Mouse (Mus musculus) liver, adult (tissue): ENCODE measurements at regions not wholly inside any gene's neighbourhood (a gene's known extent, or its start where the extent isn't known, plus 50 kb on each side); places are given as distances from the start of the nearest gene placed in this dataset.

Source experiments
- GATA4 ChIP-seq: IDR thresholded peaks from 2 replicates; pipeline ENCODE4 v1.6.1; 2014; ENCODE audit warnings: mild to moderate bottlenecking, low read length; ENCODE audit not compliant: insufficient replicate concordance

DNA sequence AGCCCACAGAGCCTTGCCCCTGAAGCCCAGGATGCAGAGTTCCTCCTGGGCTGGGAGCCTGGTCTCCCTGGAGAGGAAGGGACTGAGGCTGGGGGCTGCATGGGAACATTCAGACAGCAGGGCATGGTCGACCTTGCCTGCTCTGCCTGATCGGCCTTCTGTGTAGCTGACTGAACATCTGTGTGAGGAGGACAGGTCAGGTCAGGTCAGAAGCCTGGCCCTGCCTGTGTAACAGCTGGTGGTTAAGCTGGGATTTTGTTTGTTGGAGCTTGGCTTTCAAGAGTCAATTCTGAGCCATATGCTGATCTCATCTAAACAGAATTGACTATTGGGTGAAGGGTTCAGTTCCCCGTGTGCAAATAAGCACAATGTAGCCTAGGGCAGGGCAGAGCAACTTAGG is 365.5 kb downstream of the Cdh26 start:
- TF ChIP-seq GATA4 = no peak

DNA sequence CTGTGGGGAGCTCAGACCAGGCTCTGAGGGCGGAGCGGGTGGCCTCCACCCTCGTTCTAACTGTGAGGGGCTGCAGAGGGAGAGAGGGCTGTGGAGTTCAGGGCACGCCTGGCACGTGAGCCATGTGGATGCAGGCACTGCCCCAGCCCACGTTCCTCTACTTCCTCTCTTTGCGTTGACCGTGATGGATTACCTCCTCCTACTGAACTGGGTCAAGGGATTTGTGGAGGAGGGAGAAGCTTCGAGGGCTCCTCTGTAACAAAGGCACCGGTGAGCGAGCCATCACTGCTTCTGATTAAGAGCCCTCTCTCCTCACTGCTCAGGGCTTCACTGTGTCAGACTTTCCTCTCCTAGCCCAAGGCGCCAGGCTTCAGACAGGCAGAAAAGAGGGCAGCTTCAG is 371.1 kb downstream of the Cdh26 start:
- no peak for TF ChIP-seq GATA4

DNA sequence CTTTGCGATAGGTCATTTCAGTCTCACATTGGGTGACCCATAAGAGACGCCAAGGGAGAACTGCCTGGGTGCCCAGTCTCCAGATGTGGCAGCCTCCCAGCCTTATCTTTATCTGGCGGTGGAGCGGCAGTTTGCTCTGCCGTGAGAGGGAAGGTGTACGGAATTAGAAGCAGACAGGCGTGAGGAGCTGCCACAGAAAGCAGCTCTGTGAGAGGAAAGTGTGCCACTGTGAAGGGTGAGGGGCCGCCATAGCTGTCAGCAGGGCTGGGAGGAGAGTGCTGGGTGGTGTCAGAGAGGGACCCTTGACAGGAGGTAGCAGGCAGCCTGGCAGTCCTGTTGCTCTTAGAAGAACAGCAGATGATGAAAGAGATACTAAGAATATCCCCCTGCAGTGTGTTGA is 375.0 kb downstream of the Cdh26 start:
- no peak for TF ChIP-seq GATA4

DNA sequence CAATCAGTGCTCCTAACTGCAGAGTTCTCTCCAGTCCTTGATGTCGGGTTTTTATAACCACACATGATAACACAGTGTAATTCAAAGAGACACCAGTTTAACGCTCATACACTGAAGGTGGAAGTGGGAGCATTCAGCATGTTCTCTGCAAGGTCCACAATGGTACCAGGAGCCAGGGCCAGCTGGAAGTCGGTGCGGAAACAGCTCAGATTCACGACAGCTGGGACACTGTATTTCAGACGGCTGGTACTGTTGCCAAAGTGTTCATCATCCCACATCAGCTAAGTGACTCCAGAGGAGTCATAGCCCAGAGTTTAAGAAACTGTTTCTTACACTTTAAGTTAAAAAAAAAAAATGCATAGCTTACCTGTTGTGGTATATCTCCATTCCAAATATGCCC is 391.2 kb downstream of the Cdh26 start:
- TF ChIP-seq GATA4 = no peak

DNA sequence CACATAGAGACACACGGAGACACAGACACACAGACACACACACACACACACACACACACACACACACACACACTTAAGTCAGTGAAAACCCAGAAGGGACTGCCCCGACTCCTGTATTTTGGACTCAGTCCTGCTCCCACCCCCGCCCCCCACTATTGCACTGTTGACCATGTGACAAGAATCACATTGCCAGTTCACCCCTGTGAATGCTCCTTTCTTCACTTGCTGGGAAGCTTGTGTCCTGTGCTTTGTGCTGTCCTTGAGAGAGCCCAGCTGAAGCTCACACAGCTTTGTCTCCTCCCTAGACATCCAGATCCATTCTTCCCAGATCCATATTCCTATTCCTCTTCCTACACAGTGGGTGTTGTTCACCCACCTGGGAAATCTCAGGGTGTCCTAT is 400.0 kb downstream of the Cdh26 start:
- TF ChIP-seq GATA4 = no peak

DNA sequence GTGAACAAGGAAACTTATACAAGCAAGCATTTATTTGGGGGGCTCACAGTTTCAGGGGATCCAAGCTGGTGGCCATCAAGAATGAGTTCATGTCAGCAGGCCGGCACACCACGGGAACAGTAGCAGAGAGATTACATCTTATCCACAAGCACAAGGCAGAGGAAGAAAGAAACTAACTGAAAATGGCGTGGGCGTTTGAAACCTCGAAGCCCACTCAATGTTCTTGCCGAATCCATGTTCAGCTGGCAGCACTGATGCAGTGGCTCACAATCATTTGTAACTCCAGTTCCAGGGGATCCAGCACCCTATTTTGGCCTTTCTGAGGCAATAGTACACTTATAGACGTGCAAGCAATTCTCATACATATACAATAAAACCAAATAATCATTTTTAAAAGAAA is 404.7 kb downstream of the Cdh26 start:
- TF ChIP-seq GATA4 = no peak

DNA sequence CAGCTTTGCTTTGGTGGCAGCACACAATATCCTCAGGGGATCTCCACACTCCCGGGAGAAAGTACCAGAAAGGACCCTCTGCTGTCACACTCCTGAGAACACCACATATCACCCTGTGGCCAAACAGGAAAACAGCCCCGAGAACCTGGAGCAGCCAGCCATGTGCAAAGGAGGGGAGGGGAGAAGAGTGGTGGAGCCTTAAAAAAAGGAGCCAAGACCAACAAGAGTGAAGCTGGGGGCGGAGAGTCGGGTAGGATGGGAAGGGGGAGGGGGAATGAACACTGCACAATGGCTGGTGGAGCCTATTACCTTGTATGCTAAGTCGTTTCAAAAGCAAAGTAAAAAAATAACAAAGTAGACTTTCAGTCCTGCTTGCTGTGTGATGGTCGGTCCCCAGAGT is 408.2 kb downstream of the Cdh26 start:
- no peak for TF ChIP-seq GATA4

DNA sequence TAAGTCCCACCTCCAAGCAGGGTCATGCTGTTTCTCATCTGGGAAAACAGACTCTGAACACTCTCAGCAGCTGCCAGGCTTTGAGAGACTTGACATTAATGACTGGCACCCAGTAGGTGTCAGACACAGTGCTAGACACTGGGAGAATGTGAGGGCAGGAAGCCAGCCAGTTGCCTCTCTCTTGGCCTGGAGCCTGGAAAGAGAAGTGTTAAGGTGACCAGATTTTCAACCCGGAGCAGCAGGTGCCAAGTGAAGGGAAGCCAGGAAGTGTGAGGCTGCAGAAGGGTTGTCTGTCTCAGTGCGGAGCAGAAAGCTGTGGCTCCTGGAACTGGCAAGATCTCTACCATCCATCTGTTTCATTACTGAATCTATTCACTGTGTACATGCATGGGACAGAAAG is 410.6 kb downstream of the Cdh26 start:
- TF ChIP-seq GATA4 = no peak

DNA sequence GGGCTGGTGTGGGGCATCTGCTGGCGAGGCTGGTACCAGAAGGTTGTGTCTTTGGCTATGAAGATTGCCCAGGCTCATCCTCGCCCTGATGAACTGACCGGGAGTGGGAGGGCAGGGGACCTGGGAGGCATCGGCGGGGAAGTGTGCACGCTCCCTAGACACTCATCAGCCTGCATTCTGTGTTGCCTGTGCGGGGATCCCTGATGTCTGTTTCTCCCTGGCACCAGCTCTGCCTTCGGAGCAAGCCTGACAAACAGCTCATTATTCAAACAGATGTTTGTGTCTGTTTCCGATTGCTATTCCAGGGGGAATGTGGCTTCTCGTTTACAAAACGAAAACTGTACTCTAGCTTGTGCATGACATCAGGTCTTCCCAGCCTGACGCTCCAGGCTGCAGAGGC is 412.3 kb downstream of the Cdh26 start:
- TF ChIP-seq GATA4 = no peak

DNA sequence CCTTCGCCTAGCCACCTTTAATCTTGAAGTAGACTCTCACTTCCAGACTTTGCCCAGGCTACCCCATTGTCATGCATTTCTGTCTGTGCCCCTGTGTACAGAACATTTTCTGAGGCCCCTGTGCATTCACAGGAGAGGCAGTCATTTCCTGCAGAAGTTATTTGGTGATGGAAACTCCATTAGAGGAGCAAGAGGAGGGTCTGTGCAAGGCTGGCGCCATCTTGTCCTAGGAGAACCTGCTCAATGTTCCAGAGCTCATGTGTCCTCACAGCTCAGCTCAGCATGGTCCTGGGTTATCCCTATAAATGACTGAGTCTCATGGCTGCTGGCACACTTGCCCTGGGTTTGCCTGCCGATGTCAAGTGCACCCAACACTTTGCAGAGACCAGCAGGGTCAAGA is 413.1 kb downstream of the Cdh26 start:
- no peak for TF ChIP-seq GATA4

DNA sequence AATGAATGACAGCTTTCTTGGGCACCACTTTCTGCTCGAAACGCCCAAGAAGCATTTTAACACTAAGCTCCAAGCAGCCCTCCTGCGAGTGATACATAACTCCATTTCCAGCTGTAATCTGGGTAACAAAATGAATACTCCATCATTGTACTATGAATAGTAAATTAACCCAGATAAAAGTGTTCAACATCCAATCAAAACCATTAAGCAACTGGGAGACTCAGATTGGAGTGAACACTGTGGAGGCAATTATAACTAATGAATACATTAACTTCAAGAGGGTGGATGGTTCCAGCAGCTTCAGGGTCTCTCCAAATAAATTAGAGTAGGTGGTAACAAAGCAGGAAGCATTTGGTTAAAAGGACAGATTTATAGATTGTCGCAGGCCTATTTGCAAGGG is 414.2 kb downstream of the Cdh26 start:
- no peak for TF ChIP-seq GATA4

DNA sequence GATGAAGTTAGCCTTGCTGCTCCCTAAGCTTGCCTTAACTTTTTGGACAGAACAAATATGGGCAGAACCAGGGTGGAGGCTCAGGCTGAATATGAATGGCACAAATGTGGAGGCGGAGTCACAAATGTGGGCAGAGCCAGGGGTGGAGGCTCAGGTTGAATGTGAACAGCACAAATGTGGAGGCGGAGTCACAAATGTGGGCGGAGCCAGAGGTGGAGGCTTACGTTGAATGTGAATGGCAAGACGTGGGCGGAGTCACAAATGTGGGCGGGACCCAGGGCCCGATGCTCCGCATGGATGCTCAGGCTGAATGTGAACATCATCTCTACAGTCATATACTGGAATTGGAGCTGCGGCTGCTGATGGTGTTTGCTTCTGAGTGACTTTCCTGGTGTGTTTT is 420.0 kb downstream of the Cdh26 start:
- no peak for TF ChIP-seq GATA4

DNA sequence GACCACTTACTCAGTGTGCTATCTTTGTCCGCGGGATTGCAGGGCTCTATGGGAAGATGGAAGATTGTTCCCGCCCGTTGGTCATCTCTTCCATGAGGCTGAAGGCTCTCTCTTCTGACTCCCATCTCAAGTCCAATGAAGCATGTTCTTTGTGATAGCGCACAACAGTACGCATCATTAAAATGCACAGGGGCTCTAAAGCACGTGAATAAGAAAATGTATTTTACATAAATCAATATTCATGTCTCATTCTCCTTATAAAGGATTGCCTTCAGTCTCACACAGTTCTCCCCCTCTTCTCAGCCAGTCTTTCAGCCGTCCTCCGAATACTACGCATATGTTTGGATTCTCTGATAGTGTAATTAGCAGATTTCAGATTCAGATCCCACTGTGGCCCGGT is 420.4 kb downstream of the Cdh26 start:
- no peak for TF ChIP-seq GATA4

DNA sequence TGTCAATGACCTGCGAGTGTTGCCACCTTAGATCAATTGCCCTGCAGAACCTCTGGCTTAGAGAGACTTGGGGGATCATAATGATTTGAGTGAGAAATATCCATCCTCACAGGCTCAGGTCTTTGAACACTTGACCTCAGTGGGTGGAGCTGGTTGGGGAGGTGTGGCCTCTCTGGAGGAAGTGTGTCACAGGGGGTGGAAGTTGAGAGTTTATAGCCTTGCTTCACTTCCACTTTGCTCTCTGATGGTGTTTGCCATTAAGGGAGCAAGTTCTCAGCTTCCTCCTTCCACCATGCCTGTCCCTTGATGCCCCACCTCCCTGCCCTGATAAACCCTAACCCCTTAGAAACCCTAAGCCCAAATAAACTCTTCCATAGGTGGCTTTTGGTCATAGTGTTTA is 423.7 kb downstream of the Cdh26 start:
- no peak for TF ChIP-seq GATA4

DNA sequence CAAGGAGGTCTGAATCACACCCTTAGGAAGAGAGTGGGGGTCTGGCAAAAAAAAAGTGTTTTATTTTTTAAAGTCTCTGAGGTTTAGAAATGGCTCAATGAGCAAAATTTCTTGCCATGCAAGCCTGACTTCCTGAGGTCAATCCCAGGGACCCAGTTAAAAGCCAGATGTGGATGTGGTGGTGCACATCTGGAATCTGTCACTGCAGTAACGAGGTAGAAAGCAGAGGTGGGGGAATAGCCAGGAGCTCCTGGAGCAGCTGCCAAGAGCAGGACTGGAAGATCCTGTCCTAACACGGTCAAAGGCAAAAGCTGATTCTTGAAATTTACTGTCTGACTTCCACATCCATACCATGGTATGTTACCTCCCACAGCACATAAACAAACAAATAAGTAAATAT is 424.4 kb downstream of the Cdh26 start:
- no peak for TF ChIP-seq GATA4

DNA sequence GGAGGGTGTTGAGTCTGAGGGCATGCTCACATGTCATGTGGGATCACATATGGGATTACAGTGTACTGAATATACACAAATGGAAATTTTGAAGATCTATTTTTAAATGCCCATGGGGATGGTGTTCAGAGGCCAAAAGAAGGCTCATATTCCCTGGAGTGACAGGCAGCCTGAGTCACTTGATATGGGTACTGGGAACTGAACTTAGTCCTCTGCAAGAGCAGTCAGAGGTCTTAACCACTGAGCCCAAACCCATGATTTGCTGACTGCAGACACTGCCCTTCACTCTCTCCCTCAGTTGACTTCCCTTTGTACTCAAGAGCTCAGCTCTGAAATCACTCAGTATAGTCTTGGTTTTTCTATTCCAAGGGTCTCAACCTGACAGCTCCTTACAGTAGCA is 432.3 kb downstream of the Cdh26 start:
- no peak for TF ChIP-seq GATA4

DNA sequence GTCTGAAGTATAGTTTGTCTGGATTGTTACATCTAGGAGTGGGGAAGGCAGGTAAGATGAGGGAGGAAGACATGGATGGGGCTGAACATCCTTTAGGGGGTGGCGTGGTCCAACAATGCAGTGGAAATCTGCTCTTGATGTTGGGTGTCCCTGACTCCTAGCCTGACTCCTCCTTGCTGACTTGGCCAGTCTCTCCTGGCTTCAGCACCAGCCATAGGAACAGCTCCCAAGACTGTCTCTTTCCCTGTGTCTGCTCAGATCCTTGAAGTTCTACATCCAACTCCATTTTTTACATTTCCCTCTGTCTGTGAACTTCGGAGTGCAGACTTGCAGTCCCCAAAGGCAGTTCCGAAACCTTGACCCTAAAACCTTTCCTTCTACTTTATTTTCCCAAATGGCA is 436.8 kb downstream of the Cdh26 start:
- TF ChIP-seq GATA4 = no peak

DNA sequence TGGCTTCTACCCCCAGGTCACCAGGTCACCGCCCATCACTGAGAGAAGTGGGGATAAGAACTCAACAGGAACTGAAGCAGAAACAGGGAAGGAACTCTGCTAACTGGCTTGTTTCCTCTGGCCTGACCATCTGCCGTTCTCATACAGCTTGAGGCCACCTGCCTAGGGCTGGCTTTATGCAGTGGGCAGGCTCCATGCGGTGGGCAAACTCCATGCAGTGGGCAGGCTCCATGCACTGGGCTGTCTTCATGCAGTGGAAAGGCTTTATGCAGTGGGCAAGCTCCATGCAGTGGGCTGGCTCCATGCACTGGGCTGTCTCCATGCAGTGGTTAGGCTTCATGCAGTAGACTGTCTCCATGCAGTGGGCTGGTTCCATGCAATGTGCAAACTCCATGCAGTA is 438.8 kb downstream of the Cdh26 start:
- no peak for TF ChIP-seq GATA4
